12 mouse cellular contexts compared by ENCODE assay signal in the genomic region with DNA sequence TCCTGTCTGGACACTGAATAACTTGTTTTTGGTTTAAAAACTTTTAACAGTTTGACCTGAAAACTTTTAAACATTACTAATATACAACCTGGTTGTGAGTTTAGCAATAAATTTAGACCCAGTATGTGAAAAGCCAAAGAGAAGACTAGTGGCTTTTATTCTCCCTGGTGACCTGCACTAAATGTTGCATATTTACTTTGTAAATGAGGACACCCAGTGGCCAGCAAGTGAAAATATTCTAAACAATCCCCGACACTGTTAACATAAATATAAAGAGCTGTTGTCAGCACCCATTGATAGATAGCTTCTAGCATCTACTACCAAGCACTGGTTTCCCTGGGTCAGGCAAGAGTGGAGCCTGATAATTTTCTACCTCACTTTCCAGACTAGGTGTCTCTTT.
DNase-seq lines count a peak whose midpoint lies in the region; ATAC-seq and TF ChIP-seq lines count a peak whose summit lies in the region.
"Had no signal": no experiment of that assay in that cellular context is flagged by ENCODE, and none has a peak within 500 bp of the region (broad histone marks: within the 10 kb centered on the region; RNA-seq: fewer than 3 reads in every experiment).

No protein-coding gene starts in this region.

- H3K9me3 ChIP-seq in forebrain, embryonic 14.5 days (replicated peaks; ENCODE audit: control insufficient read depth, low read length): no peaks in the 10 kb centered on the region
- H3K9me3 ChIP-seq in forebrain, embryonic 15.5 days: no peaks in the 10 kb centered on the region
- no peaks in the 10 kb centered on the region for H3K9me3 ChIP-seq in liver, postnatal 0 days (ENCODE audit: low read length)
- no peaks in the 10 kb centered on the region for H3K9me3 ChIP-seq in liver, embryonic 11.5 days (ENCODE audit: control insufficient read depth, low read length)
- no peaks in the 10 kb centered on the region for H3K9me3 ChIP-seq in limb, embryonic 14.5 days (ENCODE audit: control insufficient read depth, low read length)
- H3K9me3 ChIP-seq: embryonic facial prominence, embryonic 13.5 days had no signal

- TF ChIP-seq EP300 in liver, postnatal 0 days (IDR thresholded peaks at IDR 0.05; ENCODE audit: low read depth): no peak

- H3K4me3 ChIP-seq in forebrain, embryonic 14.5 days (ENCODE audit: low read depth, low read length): no peak overlapping the region
- no peak overlapping the region for H3K4me3 ChIP-seq in forebrain, embryonic 15.5 days
- no peak overlapping the region for H3K4me3 ChIP-seq in liver, postnatal 0 days (ENCODE audit: low read depth, low read length)
- no peak overlapping the region for H3K4me3 ChIP-seq in liver, embryonic 11.5 days (ENCODE audit: low read depth, low read length)
- H3K4me3 ChIP-seq in limb, embryonic 14.5 days (replicated peaks; ENCODE audit: low read length): no peak overlapping the region
- H3K4me3 ChIP-seq: embryonic facial prominence, embryonic 13.5 days had no signal

- DNase-seq in forebrain, embryonic 14.5 days (ENCODE audit: low spot score): peak; percentile 49
- DNase-seq in liver, postnatal 0 days: no peak
- no peak for DNase-seq in liver, embryonic 11.5 days (ENCODE audit: low spot score)
- peak; percentile 60 for DNase-seq in NIH3T3 (ENCODE audit: low read depth)
- DNase-seq in limb, embryonic 14.5 days (ENCODE audit: low spot score): peak; percentile 37
- DNase-seq in ovary, postnatal 14 days (ENCODE audit: low spot score): no peak
- no peak for DNase-seq in urinary bladder, adult 18-20 months (ENCODE audit: low spot score in 2 of 2)
- DNase-seq: kidney, adult 11 months; thymus, adult 18-20 months had no signal

- H3K9ac ChIP-seq in forebrain, embryonic 14.5 days (ENCODE audit: low read length): no peak overlapping the region
- H3K9ac ChIP-seq in forebrain, embryonic 15.5 days (replicated peaks): no peak overlapping the region
- H3K9ac ChIP-seq in liver, postnatal 0 days (replicated peaks): no peak overlapping the region
- no peak overlapping the region for H3K9ac ChIP-seq in liver, embryonic 11.5 days (ENCODE audit: low read depth, low read length)
- no peak overlapping the region for H3K9ac ChIP-seq in limb, embryonic 14.5 days (ENCODE audit: low read depth, low read length, severe bottlenecking)
- H3K9ac ChIP-seq: embryonic facial prominence, embryonic 13.5 days had no signal

- no peak overlapping the region for H3K4me2 ChIP-seq in forebrain, embryonic 14.5 days (ENCODE audit: low read length)
- H3K4me2 ChIP-seq in forebrain, embryonic 15.5 days (replicated peaks): no peak overlapping the region
- H3K4me2 ChIP-seq in liver, postnatal 0 days (ENCODE audit: low read depth, low read length): no peak overlapping the region
- no peak overlapping the region for H3K4me2 ChIP-seq in liver, embryonic 11.5 days
- H3K4me2 ChIP-seq in limb, embryonic 14.5 days (replicated peaks; ENCODE audit: low read depth, low read length, severe bottlenecking): no peak overlapping the region
- H3K4me2 ChIP-seq: embryonic facial prominence, embryonic 13.5 days; midbrain, embryonic 11.5 days had no signal

- peaks cover 21% of the 10 kb centered on the region for H3K36me3 ChIP-seq in forebrain, embryonic 14.5 days (ENCODE audit: control insufficient read depth, insufficient read depth, low read length)
- peaks cover 6% of the 10 kb centered on the region; the same call in 1 of the 2 replicates for H3K36me3 ChIP-seq in forebrain, embryonic 15.5 days
- no peaks in the 10 kb centered on the region for H3K36me3 ChIP-seq in liver, postnatal 0 days (replicated peaks; ENCODE audit: insufficient read depth, low read length)
- H3K36me3 ChIP-seq in liver, embryonic 11.5 days (ENCODE audit: control insufficient read depth, insufficient read depth, low read length): no peaks in the 10 kb centered on the region
- H3K36me3 ChIP-seq in limb, embryonic 14.5 days (ENCODE audit: control insufficient read depth, insufficient read depth, low read length): no peaks in the 10 kb centered on the region
- H3K36me3 ChIP-seq: embryonic facial prominence, embryonic 13.5 days had no signal

- H3K4me1 ChIP-seq in forebrain, embryonic 14.5 days (ENCODE audit: control insufficient read depth, insufficient read depth, low read length): no peaks in the 10 kb centered on the region
- peaks cover 10% of the 10 kb centered on the region; the same call in 1 of the 2 replicates for H3K4me1 ChIP-seq in forebrain, embryonic 15.5 days
- no peaks in the 10 kb centered on the region for H3K4me1 ChIP-seq in liver, postnatal 0 days (ENCODE audit: insufficient read depth)
- H3K4me1 ChIP-seq in liver, embryonic 11.5 days (replicated peaks; ENCODE audit: control insufficient read depth, insufficient read depth, low read length): no peaks in the 10 kb centered on the region
- peaks cover 1% of the 10 kb centered on the region; the same call in 1 of the 2 replicates for H3K4me1 ChIP-seq in limb, embryonic 14.5 days (ENCODE audit: control insufficient read depth, insufficient read depth, low read length)

- no peak overlapping the region for H3K27ac ChIP-seq in forebrain, embryonic 14.5 days (ENCODE audit: low read depth, low read length)
- H3K27ac ChIP-seq in forebrain, embryonic 15.5 days (replicated peaks): no peak overlapping the region
- H3K27ac ChIP-seq in liver, postnatal 0 days (ENCODE audit: low read depth): no peak overlapping the region
- no peak overlapping the region for H3K27ac ChIP-seq in liver, embryonic 11.5 days (ENCODE audit: low read depth, low read length)
- H3K27ac ChIP-seq in limb, embryonic 14.5 days (replicated peaks; ENCODE audit: low read depth, low read length): no peak overlapping the region
- H3K27ac ChIP-seq: embryonic facial prominence, embryonic 13.5 days had no signal

- no peak for TF ChIP-seq POLR2A in limb, embryonic 14.5 days (IDR thresholded peaks at IDR 0.05; ENCODE audit: borderline replicate concordance, extremely low read depth, insufficient read depth, insufficient read length)

- peak; percentile 47 for TF ChIP-seq CTCF in liver, postnatal 0 days (IDR thresholded peaks at IDR 0.05; ENCODE audit: low read depth)

- 10% methylated on average over 1 of the region's 1 CpGs for WGBS in forebrain, embryonic 14.5 days
- WGBS in forebrain, embryonic 15.5 days: 5% methylated on average over 1 of the region's 1 CpGs
- WGBS in liver, postnatal 0 days (ENCODE audit: insufficient replicate concordance): 28% methylated on average over 1 of the region's 1 CpGs
- 13% methylated on average over 1 of the region's 1 CpGs for WGBS in liver, embryonic 11.5 days
- WGBS in limb, embryonic 14.5 days: 3% methylated on average over 1 of the region's 1 CpGs

- 0 out of 2 replicates have a peak, but pooled peaks have one; percentile 34 for ATAC-seq in forebrain, embryonic 14.5 days
- ATAC-seq in forebrain, embryonic 15.5 days (replicated peaks): no peak
- no peak for ATAC-seq in liver, postnatal 0 days
- ATAC-seq in liver, embryonic 11.5 days (replicated peaks; ENCODE audit: low FRiP score): no peak
- ATAC-seq in limb, embryonic 14.5 days (ENCODE audit: low FRiP score, low read depth): no peak

- H3K27me3 ChIP-seq in forebrain, embryonic 14.5 days (replicated peaks; ENCODE audit: control insufficient read depth, insufficient read depth, low read length): no peaks in the 10 kb centered on the region
- H3K27me3 ChIP-seq in forebrain, embryonic 15.5 days: no peaks in the 10 kb centered on the region
- H3K27me3 ChIP-seq in liver, postnatal 0 days (ENCODE audit: insufficient read depth, low read length): no peaks in the 10 kb centered on the region
- no peaks in the 10 kb centered on the region for H3K27me3 ChIP-seq in liver, embryonic 11.5 days (replicated peaks; ENCODE audit: control insufficient read depth, insufficient read depth, low read length)
- no peaks in the 10 kb centered on the region for H3K27me3 ChIP-seq in limb, embryonic 14.5 days (ENCODE audit: control insufficient read depth, insufficient read depth, low read length)
- H3K27me3 ChIP-seq: embryonic facial prominence, embryonic 13.5 days had no signal

Comparison
In these comparisons a context has a peak if more than half of its experiments do, and no peak if none do; other contexts are left out.
1. DNase-seq: peak in forebrain, embryonic 14.5 days (single experiment), NIH3T3 (single experiment) and limb, embryonic 14.5 days (single experiment); none in liver, postnatal 0 days (single experiment), liver, embryonic 11.5 days (single experiment), ovary, postnatal 14 days (single experiment) and urinary bladder, adult 18-20 months (0 of 2).